Mouse (Mus musculus) heart, postnatal 0 days (tissue): ENCODE results near the gene Efnb3. TPM values are rescaled to one million over a fixed set of nuclear protein-coding genes. Genes with fewer than 3 reads are reported as not detected.

ENCODE experiments used
- ATAC-seq: fragments of 200-750 bp; cut with Nextera tagmentation; 2 replicates; pipeline ENCODE4 v1.8.0; 2017; ENCODE audit warnings: low read depth, moderate number of reproducible peaks, moderate library complexity; ENCODE audit not compliant: insufficient read depth
- DNase-seq: peaks from one replicate; pipeline ENCODE4 v3.0.0-alpha.2; 2016; ENCODE audit warnings: low spot score
- H3K27ac ChIP-seq: fragments of 300-500 bp; sonication (generic); 2 replicates; pipeline ENCODE4 v1.5.1; 2014; ENCODE audit warnings: low read depth, mild to moderate bottlenecking
- H3K27me3 ChIP-seq: fragments of 300-500 bp; sonication (generic); 2 replicates; pipeline ENCODE4 v1.6.1; 2014; ENCODE audit warnings: low read length, mixed read lengths; ENCODE audit not compliant: control insufficient read depth, insufficient read depth
- H3K36me3 ChIP-seq: fragments of 300-500 bp; sonication (generic); replicated peaks from 2 replicates; pipeline ENCODE4 v1.6.1; 2014; ENCODE audit warnings: low read length, mixed read lengths; ENCODE audit not compliant: control insufficient read depth, insufficient read depth
- H3K4me1 ChIP-seq: fragments of 300-500 bp; sonication (generic); 2 replicates; pipeline ENCODE4 v1.6.1; 2014; ENCODE audit warnings: antibody characterized with exemption; ENCODE audit not compliant: control insufficient read depth, insufficient read depth
- H3K4me2 ChIP-seq: fragments of 300-500 bp; sonication (generic); 2 replicates; pipeline ENCODE4 v1.6.1; 2014; ENCODE audit warnings: low read depth, mild to moderate bottlenecking, low read length, moderate library complexity
- H3K4me3 ChIP-seq: fragments of 300-500 bp; sonication (generic); 2 replicates; pipeline ENCODE4 v1.5.1; 2014; ENCODE audit warnings: low read depth, low read length
- H3K9ac ChIP-seq: fragments of 300-500 bp; sonication (generic); replicated peaks from 2 replicates; pipeline ENCODE4 v1.6.1; 2014; ENCODE audit warnings: low read depth, low read length, mixed read lengths
- H3K9me3 ChIP-seq: fragments of 300-500 bp; sonication (generic); replicated peaks from 2 replicates; pipeline ENCODE4 v1.6.1; 2016; ENCODE audit warnings: low read length; ENCODE audit not compliant: control insufficient read depth
- CTCF ChIP-seq: IDR thresholded peaks from 2 replicates; pipeline ENCODE4 v1.5.1; 2016; ENCODE audit warnings: antibody characterized with exemption, control low read depth, low read depth
- EP300 ChIP-seq: IDR thresholded peaks from 2 replicates; pipeline ENCODE4 v1.6.1; 2016; ENCODE audit warnings: antibody characterized with exemption, low read depth
- WGBS: fragments of 180-500 bp; shearing (Covaris S2); extraction: QIAGEN DNeasy Blood & Tissue Kit; methylation state at CpG from one replicate; pipeline ENCODE4 v1.1.7; 2014; 5-methylcytosine and 5-hydroxymethylcytosine counted together
- polyA plus RNA-seq: library from polyadenylated mRNA; unstranded; fragments of >200 nt; fragmentation: Nextera tagmentation; extraction: Ambion mirVana; gene quantifications from 2 replicates; pipeline ENCODE4 v1.2.1, GENCODE M21; 2015
- total RNA-seq: library from RNA; depleted of rRNA; stranded (reverse); fragments of >200 nt; gene quantifications from 2 replicates; pipeline ENCODE4 v1.2.3, GENCODE M21; 2014; ENCODE audit warnings: low replicate concordance

Efnb3 gene
- total and polyA plus RNA-seq, 2 experiments from 2014 or later: 75.6 to 79.5 TPM

- Histone ChIP-seq H3K36me3 (no peaks in the 10 kb centered on the region), H3K27ac (no peak overlapping the region), H3K4me1 (no peaks in the 10 kb centered on the region), H3K27me3 (0 out of 2 replicates have a peak, but pooled peaks cover 9% of the 10 kb centered on the region), H3K9ac (no peak overlapping the region), H3K4me2 (peak overlapping the region; percentile 44), H3K9me3 (no peaks in the 10 kb centered on the region), H3K4me3 (peak overlapping the region; percentile 23)
- no peak for TF ChIP-seq CTCF
- no peak for TF ChIP-seq EP300
- DNase-seq (no peak), ATAC-seq (no peak)
- 16% methylated on average over 30 of the region's 30 CpGs for WGBS
Observed at GRCm38 (mm10) chr11:69527098-69528030, 32.6 kb downstream of the Efnb3 start.

- H3K4me2 ChIP-seq: peak overlapping the region; percentile 44; the same call in 1 of the 2 replicates
- no peaks in the 10 kb centered on the region for H3K36me3 ChIP-seq
- no peak overlapping the region for H3K27ac ChIP-seq
- H3K9me3 ChIP-seq: no peaks in the 10 kb centered on the region
- H3K4me3 ChIP-seq: no peak overlapping the region
- H3K4me1 ChIP-seq: no peaks in the 10 kb centered on the region
- 63% methylated on average over 4 of the region's 4 CpGs for WGBS
- TF ChIP-seq EP300 (no peak), CTCF (no peak)
- H3K9ac ChIP-seq: no peak overlapping the region
- DNase-seq (no peak), ATAC-seq (no peak)
- 0 out of 2 replicates have a peak, but pooled peaks cover 9% of the 10 kb centered on the region for H3K27me3 ChIP-seq
Observed at GRCm38 (mm10) chr11:69526631-69527030, 33.4 kb downstream of the Efnb3 start.

GRCm38 (mm10) chr11:69525661-69526060, 34.3 kb downstream of the Efnb3 start:
- WGBS: 84% methylated on average over 9 of the region's 9 CpGs

DNA sequence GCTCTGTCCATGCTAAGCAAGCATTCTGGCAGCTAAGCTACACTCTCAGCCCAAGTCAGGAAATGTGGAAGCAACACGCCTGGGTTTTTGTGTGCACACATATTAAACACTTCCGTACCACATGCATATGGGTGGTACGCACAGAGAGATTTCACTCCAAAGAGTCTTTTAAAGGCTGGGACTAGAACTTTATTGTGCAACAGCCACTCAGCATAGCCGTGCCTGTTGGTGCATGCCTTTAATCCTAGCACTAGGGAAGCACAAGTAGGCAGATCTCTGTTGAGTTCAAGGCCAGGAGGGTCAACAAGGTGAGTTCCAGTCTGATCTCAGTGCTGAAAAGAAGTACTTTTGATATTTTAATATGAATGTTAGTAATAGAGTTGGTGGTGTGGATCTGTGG, 36.4 kb downstream of the Efnb3 start:
- H3K4me2 ChIP-seq: no peak overlapping the region
- H3K9ac ChIP-seq: no peak overlapping the region
- no peak for ATAC-seq
- no peaks in the 10 kb centered on the region for H3K36me3 ChIP-seq
- 90% methylated on average over 4 of the region's 4 CpGs for WGBS
- TF ChIP-seq EP300 (no peak), CTCF (no peak)
- no peaks in the 10 kb centered on the region for H3K9me3 ChIP-seq
- H3K27ac ChIP-seq: no peak overlapping the region
- no peak for DNase-seq
- no peaks in the 10 kb centered on the region; the same call in 1 of the 2 replicates for H3K4me1 ChIP-seq
- no peak overlapping the region for H3K4me3 ChIP-seq
- 0 out of 2 replicates have a peak, but pooled peaks cover 3% of the 10 kb centered on the region for H3K27me3 ChIP-seq

More at GRCm38 (mm10) chr11:69525661-69526060, 34.3 kb downstream of the Efnb3 start:
- Histone ChIP-seq H3K9ac (no peak overlapping the region), H3K4me3 (no peak overlapping the region), H3K9me3 (no peaks in the 10 kb centered on the region), H3K4me2 (no peak overlapping the region), H3K4me1 (no peaks in the 10 kb centered on the region), H3K27ac (no peak overlapping the region), H3K27me3 (0 out of 2 replicates have a peak, but pooled peaks cover 9% of the 10 kb centered on the region), H3K36me3 (no peaks in the 10 kb centered on the region)
- DNase-seq: no peak
- no peak for TF ChIP-seq CTCF
- no peak for TF ChIP-seq EP300
- no peak for ATAC-seq

- H3K4me3 ChIP-seq: no peak overlapping the region
- no peak for DNase-seq
- no peaks in the 10 kb centered on the region for H3K27me3 ChIP-seq
- H3K4me2 ChIP-seq: no peak overlapping the region
- H3K9ac ChIP-seq: no peak overlapping the region
- H3K9me3 ChIP-seq: no peaks in the 10 kb centered on the region
- whole genome bisulfite sequencing: 62% methylated on average over 9 of the region's 9 CpGs
- H3K4me1 ChIP-seq: no peaks in the 10 kb centered on the region; the same call in 1 of the 2 replicates
- TF ChIP-seq CTCF: no peak
- no peak for TF ChIP-seq EP300
- H3K27ac ChIP-seq: no peak overlapping the region
- H3K36me3 ChIP-seq: no peaks in the 10 kb centered on the region
- no peak for ATAC-seq
Observed at GRCm38 (mm10) chr11:69521526-69522149, 38.4 kb downstream of the Efnb3 start.
